Mouse (Mus musculus): ENCODE results near the gene H2afx. TPM values are rescaled to one million over a fixed set of nuclear protein-coding genes. Genes with fewer than 3 reads are reported as not detected.
"Not testable (repeated sequence)": the region's sequence is repeated elsewhere in the genome, so short reads cannot be mapped to it uniquely, and the experiment has no call there.

The H2afx gene
- polyA plus RNA-seq, 2 experiments: 256 to 311 TPM

DNA sequence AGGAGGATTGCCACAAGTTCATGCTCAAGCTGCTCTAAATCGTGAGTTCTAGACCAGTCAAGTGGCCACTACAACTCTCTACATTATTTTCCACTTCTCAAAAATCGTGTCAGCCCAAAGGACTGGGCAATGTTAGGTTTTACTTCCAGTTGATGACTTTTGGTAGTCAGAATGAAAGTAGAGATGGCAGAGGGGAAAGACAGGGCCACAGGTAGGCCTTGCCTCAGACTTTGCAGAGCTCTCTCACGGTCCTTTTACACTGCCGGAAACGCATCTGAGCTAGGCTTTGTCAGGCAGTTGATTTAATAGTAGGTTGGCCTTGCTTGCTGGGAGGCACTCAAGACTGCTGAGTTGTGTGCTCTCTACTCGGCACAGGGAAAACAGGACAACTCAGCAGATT is 10.3 kb upstream of the H2afx start:
- ATAC-seq (ENCODE audit: low FRiP score, low read depth): no peak
- 80% methylated on average over 6 of the region's 6 CpGs for WGBS
- Histone ChIP-seq H3K4me1 (ENCODE audit: control insufficient read depth, insufficient read depth, low read length) (peaks cover 17% of the 10 kb centered on the region), H3K9ac (ENCODE audit: low read depth, low read length, severe bottlenecking) (no peak overlapping the region), H3K4me2 (replicated peaks; ENCODE audit: low read depth, low read length, severe bottlenecking) (no peak overlapping the region), H3K4me3 (replicated peaks; ENCODE audit: low read length) (no peak overlapping the region), H3K36me3 (ENCODE audit: control insufficient read depth, insufficient read depth, low read length) (peaks cover 6% of the 10 kb centered on the region; the same call in 1 of the 2 replicates), H3K9me3 (ENCODE audit: control insufficient read depth, low read length) (no peaks in the 10 kb centered on the region), H3K27ac (replicated peaks; ENCODE audit: low read depth, low read length) (no peak overlapping the region; the same call in 1 of the 2 replicates), H3K27me3 (ENCODE audit: control insufficient read depth, insufficient read depth, low read length) (no peaks in the 10 kb centered on the region)
- TF ChIP-seq POLR2A (IDR thresholded peaks at IDR 0.05; ENCODE audit: borderline replicate concordance, extremely low read depth, insufficient read depth, insufficient read length): no peak
- DNase-seq (ENCODE audit: low spot score): no peak

DNA sequence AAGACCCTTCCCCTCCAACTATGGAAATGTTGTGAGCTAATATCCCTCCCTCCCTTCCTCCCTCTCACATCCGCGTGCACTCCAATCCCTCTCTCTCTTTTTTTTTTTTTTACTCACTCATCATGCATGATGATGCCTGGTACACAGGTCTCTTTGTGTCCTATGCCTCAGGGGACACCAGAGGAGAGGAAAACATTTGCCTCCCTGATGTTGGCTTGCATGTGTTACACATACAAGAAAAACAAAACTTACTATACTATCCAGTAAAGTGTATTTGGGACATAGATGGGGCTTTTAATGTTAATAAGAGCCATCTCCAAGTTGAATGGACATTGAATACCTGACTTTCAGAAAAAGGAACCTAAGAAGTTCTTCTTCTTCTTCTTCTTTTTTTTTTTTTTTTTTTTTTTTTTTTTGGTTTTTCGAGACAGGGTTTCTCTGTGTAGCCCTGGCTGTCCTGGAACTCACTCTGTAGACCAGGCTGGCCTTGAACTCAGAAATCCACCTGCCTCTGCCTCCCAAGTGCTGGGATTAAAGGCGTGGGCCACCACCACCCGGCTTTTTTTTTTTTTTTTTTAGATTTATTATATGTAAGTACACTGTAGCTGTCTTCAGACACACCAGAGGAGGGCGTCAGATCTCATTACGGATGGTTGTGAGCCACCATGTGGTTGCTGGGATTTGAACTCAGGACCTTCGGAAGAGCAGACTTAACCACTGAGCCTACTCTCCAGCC is 9.3 kb upstream of the H2afx start:
- Histone ChIP-seq H3K9ac (ENCODE audit: low read depth, low read length, severe bottlenecking) (peak overlapping the region; percentile 90; the same call in 1 of the 2 replicates), H3K27ac (replicated peaks; ENCODE audit: low read depth, low read length) (peak overlapping the region; percentile 89; the same call in 1 of the 2 replicates)

DNA sequence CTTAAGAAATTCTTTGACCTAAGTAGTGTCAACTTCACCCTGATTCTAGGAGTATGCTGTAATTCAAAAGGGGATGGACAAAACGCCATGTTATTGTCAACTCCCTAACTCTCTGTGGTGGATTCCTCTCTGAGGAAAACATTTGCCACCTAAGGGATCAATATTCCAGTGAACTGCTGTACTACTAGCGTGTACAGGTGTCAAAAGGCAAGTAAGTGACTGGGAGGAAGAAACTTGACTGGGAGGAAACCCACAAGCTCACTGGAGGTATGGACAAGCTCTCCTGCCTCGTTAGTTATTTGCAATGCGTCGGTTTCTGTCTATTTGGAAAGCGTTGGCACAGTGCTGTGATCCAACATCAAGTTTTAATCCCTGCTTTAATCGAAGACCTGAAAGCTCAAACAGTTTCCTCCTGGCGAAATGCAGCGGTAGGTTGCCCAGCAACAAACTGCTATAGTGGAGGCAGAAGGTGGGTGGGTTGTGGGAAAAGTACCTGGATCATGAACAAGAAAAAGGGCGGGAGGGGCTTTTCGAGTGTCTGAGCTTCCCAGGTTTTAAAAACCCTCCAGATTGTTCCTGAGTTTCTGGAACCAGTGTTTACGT is 8.6 kb upstream of the H2afx start, which contains the start of gene Dpagt1:
Dpagt1 (plus strand) TSS at position 252 of the 603 bp plus-strand sequence.
- DNase-seq (ENCODE audit: low spot score): no peak
- peak; percentile 43 for ATAC-seq (ENCODE audit: low FRiP score, low read depth)
- no peaks in the 10 kb centered on the region for H3K9me3 ChIP-seq (ENCODE audit: control insufficient read depth, low read length)
- no peak for TF ChIP-seq POLR2A (IDR thresholded peaks at IDR 0.05; ENCODE audit: borderline replicate concordance, extremely low read depth, insufficient read depth, insufficient read length)
- peak within 1 kb of the TSS; percentile 89 for H3K27ac ChIP-seq (replicated peaks; ENCODE audit: low read depth, low read length)
- H3K36me3 ChIP-seq (ENCODE audit: control insufficient read depth, insufficient read depth, low read length): peaks cover 23% of the 10 kb centered on the region
- H3K9ac ChIP-seq (ENCODE audit: low read depth, low read length, severe bottlenecking): peak within 1 kb of the TSS; percentile 90
- no peaks in the 10 kb centered on the region for H3K27me3 ChIP-seq (ENCODE audit: control insufficient read depth, insufficient read depth, low read length)
- H3K4me3 ChIP-seq (replicated peaks; ENCODE audit: low read length): peak within 1 kb of the TSS; percentile 74
- H3K4me2 ChIP-seq (replicated peaks; ENCODE audit: low read depth, low read length, severe bottlenecking): peak within 1 kb of the TSS; percentile 83
- peaks cover 12% of the 10 kb centered on the region for H3K4me1 ChIP-seq (ENCODE audit: control insufficient read depth, insufficient read depth, low read length)
- WGBS: 3% methylated on average over 12 of the region's 12 CpGs

More for the DNA sequence above, 9.3 kb upstream of the H2afx start:
- not testable (repeated sequence) for ATAC-seq (ENCODE audit: low FRiP score, low read depth); DNase-seq (ENCODE audit: low spot score); H3K9me3 ChIP-seq (ENCODE audit: control insufficient read depth, low read length); H3K27me3 ChIP-seq (ENCODE audit: control insufficient read depth, insufficient read depth, low read length)
- peaks cover 17% of the 10 kb centered on the region for H3K36me3 ChIP-seq (ENCODE audit: control insufficient read depth, insufficient read depth, low read length)
- WGBS: 61% methylated on average over 7 of the region's 8 CpGs
- peak overlapping the region; percentile 83 for H3K4me2 ChIP-seq (replicated peaks; ENCODE audit: low read depth, low read length, severe bottlenecking)
- H3K4me3 ChIP-seq (replicated peaks; ENCODE audit: low read length): peak overlapping the region; percentile 74; the same call in 1 of the 2 replicates
- H3K4me1 ChIP-seq (ENCODE audit: control insufficient read depth, insufficient read depth, low read length): peaks cover 14% of the 10 kb centered on the region

DNA sequence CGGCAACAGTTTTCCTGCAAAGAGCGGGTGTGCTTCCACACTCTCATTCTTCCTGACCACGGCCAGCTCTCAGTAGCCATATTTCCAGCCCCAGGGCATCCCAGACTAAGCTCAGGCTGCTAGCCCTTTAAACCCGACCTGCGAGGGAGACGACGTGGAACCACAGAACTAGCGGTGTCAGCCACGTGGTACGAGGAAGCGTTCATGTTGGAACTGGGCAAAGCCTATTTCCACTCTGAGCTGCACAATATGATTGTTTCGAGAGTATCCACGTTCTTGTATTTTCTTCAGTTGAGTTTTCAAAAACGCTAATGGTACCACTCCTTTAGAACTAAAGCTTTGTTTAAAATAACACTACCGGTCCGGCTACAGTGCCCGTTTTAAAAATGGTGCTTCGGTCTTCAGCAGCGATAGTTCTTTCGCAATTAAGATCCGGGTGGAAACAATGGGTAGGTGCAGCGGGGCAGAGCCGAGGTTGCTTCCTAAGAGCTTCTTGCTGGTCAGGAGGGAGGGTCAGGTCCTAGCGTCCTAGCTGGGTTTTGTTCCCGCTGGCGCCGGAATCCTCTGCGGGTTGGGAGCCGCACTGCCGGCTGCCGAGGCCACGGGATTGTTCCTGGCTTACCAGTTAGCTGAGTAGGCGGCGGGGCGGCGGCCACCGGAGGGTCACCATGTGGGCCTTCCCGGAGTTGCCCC is 8.0 kb upstream of the H2afx start:
- peak; percentile 43; the same call in 1 of the 2 replicates for TF ChIP-seq POLR2A (IDR thresholded peaks at IDR 0.05; ENCODE audit: borderline replicate concordance, extremely low read depth, insufficient read depth, insufficient read length)
- peak overlapping the region; percentile 83 for H3K4me2 ChIP-seq (replicated peaks; ENCODE audit: low read depth, low read length, severe bottlenecking)
- peak overlapping the region; percentile 74 for H3K4me3 ChIP-seq (replicated peaks; ENCODE audit: low read length)
- peak overlapping the region; percentile 90 for H3K9ac ChIP-seq (ENCODE audit: low read depth, low read length, severe bottlenecking)
- no peaks in the 10 kb centered on the region for H3K27me3 ChIP-seq (ENCODE audit: control insufficient read depth, insufficient read depth, low read length)
- H3K27ac ChIP-seq (replicated peaks; ENCODE audit: low read depth, low read length): peak overlapping the region; percentile 89
- peak; percentile 87 for DNase-seq (ENCODE audit: low spot score)
- peak; percentile 94 for ATAC-seq (ENCODE audit: low FRiP score, low read depth)
- H3K9me3 ChIP-seq (ENCODE audit: control insufficient read depth, low read length): no peaks in the 10 kb centered on the region
- WGBS: under 1% methylated on average over 37 of the region's 38 CpGs
- peaks cover 30% of the 10 kb centered on the region for H3K36me3 ChIP-seq (ENCODE audit: control insufficient read depth, insufficient read depth, low read length)
- peaks cover 10% of the 10 kb centered on the region for H3K4me1 ChIP-seq (ENCODE audit: control insufficient read depth, insufficient read depth, low read length)

DNA sequence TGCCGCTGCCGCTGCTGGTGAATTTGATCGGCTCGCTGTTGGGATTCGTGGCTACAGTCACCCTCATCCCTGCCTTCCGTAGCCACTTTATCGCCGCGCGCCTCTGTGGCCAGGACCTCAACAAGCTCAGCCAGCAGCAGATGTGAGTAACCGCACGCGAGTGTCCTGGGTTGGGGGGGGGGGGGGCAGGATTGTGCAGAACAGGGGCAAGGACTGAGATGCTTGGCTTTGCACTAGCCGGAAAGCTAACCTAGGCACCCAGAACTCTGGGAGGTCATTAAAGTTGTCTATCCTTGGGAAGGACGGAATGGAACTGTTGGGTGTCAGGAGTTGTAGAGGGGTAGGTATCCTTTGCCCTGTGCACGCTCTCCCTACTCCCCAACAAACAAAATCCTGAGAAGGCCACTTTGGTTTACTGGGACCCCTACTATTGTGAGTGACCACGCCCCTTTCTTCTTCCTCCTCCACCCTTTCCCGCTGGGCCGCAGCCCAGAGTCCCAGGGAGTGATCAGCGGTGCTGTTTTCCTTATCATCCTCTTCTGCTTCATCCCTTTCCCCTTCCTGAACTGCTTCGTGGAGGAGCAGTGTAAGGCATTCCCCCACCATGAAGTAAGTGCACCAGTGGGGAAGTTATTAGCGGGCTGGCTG is 7.3 kb upstream of the H2afx start:
- under 1% methylated on average over 22 of the region's 22 CpGs for WGBS
- Histone ChIP-seq H3K27ac (replicated peaks; ENCODE audit: low read depth, low read length) (peak overlapping the region; percentile 89), H3K9ac (ENCODE audit: low read depth, low read length, severe bottlenecking) (peak overlapping the region; percentile 90), H3K4me3 (replicated peaks; ENCODE audit: low read length) (peak overlapping the region; percentile 74), H3K9me3 (ENCODE audit: control insufficient read depth, low read length) (no peaks in the 10 kb centered on the region), H3K36me3 (ENCODE audit: control insufficient read depth, insufficient read depth, low read length) (peaks cover 37% of the 10 kb centered on the region), H3K4me1 (ENCODE audit: control insufficient read depth, insufficient read depth, low read length) (peaks cover 10% of the 10 kb centered on the region), H3K4me2 (replicated peaks; ENCODE audit: low read depth, low read length, severe bottlenecking) (peak overlapping the region; percentile 83), H3K27me3 (ENCODE audit: control insufficient read depth, insufficient read depth, low read length) (no peaks in the 10 kb centered on the region)
- DNase-seq (ENCODE audit: low spot score) (peak; percentile 65), ATAC-seq (ENCODE audit: low FRiP score, low read depth) (no peak)
- TF ChIP-seq POLR2A (IDR thresholded peaks at IDR 0.05; ENCODE audit: borderline replicate concordance, extremely low read depth, insufficient read depth, insufficient read length): no peak
